Mouse (Mus musculus): ENCODE measurements around the gene Tmem121b.

GRCm38 (mm10) chr6:120457074-120457473 lies 36.5 kb downstream of the Tmem121b start:
- TF ChIP-seq CTCF (IDR thresholded peaks at IDR 0.05; ENCODE audit: extremely low read depth, insufficient read depth, low read length) (no peak), POLR2A (IDR thresholded peaks at IDR 0.05; ENCODE audit: extremely low read depth, insufficient read depth, low read length) (no peak)

All from cortical plate, adult 2 months (tissue).